Mouse (Mus musculus): ENCODE results near the gene Sdr42e1.

Gene Sdr42e1

DNA sequence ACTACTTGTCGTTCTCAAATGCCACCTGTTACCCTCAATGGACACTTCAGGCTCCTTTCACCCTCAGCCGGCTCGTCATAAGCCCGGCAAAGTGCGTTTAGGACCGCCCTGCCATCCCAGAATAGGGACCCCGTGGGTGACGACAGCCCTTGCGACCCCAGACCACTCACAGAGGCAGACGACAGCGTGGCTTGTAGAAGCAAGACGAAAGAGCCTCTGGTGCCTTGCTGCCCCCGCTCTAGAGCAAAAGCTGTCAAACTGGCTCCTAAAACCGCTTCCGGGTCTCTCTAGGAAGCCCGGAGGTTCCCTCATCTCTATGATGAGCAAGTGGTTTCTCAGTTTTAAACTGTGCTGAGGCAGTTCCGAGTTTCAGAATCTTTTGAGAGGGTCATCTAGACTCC is at the start of gene Sdr42e1:
Sdr42e1 (minus strand) TSS at position 260 of the 401 bp plus-strand sequence.
- in situ Hi-C loops (cut with MboI; ENCODE audit: low pct_unique_long_range_greater_than_20kb in 1 of 2, low sequenced_read_pairs in 2 of 2, unreplicated experiment in 1 of 2), result no loop called here

GRCm38 (mm10) chr8:117718152-117718860 is 44.8 kb upstream of the Sdr42e1 start:
- in situ Hi-C loops (cut with MboI; ENCODE audit: low pct_unique_long_range_greater_than_20kb in 1 of 2, low sequenced_read_pairs in 2 of 2, unreplicated experiment in 1 of 2), result no loop called here

DNA sequence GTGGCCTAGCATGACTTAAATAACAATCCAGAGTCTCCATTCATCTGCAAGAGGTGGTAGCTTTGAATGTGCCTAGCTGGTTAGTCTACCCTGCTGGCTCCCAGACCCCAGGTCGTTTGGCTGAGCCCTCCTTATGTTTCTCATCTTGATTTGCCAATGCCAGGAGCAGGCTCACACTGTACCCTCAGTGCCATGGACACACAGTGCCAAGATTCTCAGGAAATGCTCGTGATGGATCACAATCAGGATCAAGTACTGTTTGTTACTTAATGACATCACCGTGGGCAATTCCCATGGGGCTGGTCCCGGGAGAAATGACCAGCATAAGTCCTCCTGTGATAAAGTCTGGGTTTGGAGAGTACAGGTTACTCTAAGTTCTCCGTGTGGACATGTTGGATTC is 42.4 kb upstream of the Sdr42e1 start:
- in situ Hi-C loops (cut with MboI; ENCODE audit: low pct_unique_long_range_greater_than_20kb in 1 of 2, low sequenced_read_pairs in 2 of 2, unreplicated experiment in 1 of 2), result no loop called here

- in situ Hi-C loops (cut with MboI; ENCODE audit: low pct_unique_long_range_greater_than_20kb in 1 of 2, low sequenced_read_pairs in 2 of 2, unreplicated experiment in 1 of 2), result no loop called here
Observed at GRCm38 (mm10) chr8:117714604-117715003, 41.1 kb upstream of the Sdr42e1 start.

DNA sequence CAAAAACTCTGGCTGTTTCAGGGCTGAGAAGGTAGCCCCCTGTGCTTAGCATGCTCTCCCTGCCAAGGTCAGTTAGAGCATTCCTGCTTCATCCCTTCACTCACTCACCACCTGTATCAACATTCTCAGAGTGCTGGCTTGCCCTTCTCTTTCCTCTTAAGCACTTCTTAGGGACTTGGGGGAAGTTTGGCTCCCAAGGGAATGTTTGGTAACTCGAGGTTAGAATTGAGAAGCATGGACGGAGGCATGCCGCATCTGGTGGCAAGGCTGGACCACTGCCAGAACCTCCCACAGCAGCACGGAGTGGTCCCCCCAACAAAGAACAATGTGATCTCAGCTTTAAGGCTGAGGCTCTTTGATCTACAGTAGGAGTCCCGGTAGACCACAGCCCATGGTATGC is 38.7 kb upstream of the Sdr42e1 start:
- in situ Hi-C loops (cut with MboI; ENCODE audit: low pct_unique_long_range_greater_than_20kb in 1 of 2, low sequenced_read_pairs in 2 of 2, unreplicated experiment in 1 of 2), result no loop called here

GRCm38 (mm10) chr8:117706141-117706540 is 32.7 kb upstream of the Sdr42e1 start:
- in situ Hi-C loops (cut with MboI; ENCODE audit: low pct_unique_long_range_greater_than_20kb in 1 of 2, low sequenced_read_pairs in 2 of 2, unreplicated experiment in 1 of 2), result no loop called here

- in situ Hi-C loops (cut with MboI; ENCODE audit: low pct_unique_long_range_greater_than_20kb in 1 of 2, low sequenced_read_pairs in 2 of 2, unreplicated experiment in 1 of 2), result no loop called here
Observed at GRCm38 (mm10) chr8:117702701-117703100, 29.2 kb upstream of the Sdr42e1 start.

- in situ Hi-C loops (cut with MboI; ENCODE audit: low pct_unique_long_range_greater_than_20kb in 1 of 2, low sequenced_read_pairs in 2 of 2, unreplicated experiment in 1 of 2), result no loop called here
Observed at GRCm38 (mm10) chr8:117701859-117702258, 28.4 kb upstream of the Sdr42e1 start, which contains the start of gene Hsd17b2. Gene Hsd17b2, plus strand, starts transcription at chr8:117701904.

GRCm38 (mm10) chr8:117701246-117701645 is 27.8 kb upstream of the Sdr42e1 start:
- in situ Hi-C loops (cut with MboI; ENCODE audit: low pct_unique_long_range_greater_than_20kb in 1 of 2, low sequenced_read_pairs in 2 of 2, unreplicated experiment in 1 of 2), result no loop called here

GRCm38 (mm10) chr8:117700699-117701098 is 27.2 kb upstream of the Sdr42e1 start:
- in situ Hi-C loops (cut with MboI; ENCODE audit: low pct_unique_long_range_greater_than_20kb in 1 of 2, low sequenced_read_pairs in 2 of 2, unreplicated experiment in 1 of 2), result no loop called here

DNA sequence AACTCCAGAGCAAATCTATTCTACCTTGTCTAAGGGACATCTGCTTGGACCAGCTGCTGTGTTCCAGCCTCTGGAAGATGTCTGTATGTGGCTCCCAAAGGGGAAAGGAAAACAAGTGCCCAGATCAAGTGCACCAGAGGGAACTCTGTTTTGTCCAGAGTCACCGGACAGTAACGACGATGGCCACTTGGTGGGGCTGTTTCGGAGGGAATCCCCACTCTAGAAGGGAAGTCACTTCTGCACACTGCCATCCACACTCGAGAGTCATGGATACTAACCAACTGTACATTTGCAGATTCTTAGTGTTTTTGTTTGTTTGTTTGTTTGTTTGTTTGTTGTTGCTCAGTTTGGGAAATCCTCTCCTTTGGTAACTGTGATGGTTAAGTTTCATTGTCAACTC is 23.8 kb upstream of the Sdr42e1 start:
- in situ Hi-C loops (cut with MboI; ENCODE audit: low pct_unique_long_range_greater_than_20kb in 1 of 2, low sequenced_read_pairs in 2 of 2, unreplicated experiment in 1 of 2), result no loop called here

DNA sequence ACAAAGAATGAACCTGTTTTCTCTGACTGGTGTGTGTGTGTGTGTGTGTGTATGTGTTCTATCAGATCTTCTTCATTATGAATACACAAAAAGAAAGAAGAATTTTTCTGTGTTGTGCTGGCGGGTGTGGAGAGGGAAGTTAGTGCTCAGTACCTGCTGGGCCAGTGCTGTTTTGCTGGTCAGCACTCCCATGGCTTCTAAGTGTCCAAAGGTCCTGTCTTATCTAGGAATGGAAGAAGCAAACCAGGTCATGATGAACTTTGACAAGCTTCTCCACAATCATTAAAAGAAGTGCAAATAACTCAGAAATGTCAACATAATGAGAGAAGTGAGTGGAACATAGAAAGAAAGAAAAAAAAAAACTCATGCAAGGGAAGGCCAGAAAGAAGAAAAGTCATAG is 22.1 kb upstream of the Sdr42e1 start:
- in situ Hi-C loops (cut with MboI; ENCODE audit: low pct_unique_long_range_greater_than_20kb in 1 of 2, low sequenced_read_pairs in 2 of 2, unreplicated experiment in 1 of 2), result no loop called here

- in situ Hi-C loops (cut with MboI; ENCODE audit: low pct_unique_long_range_greater_than_20kb in 1 of 2, low sequenced_read_pairs in 2 of 2, unreplicated experiment in 1 of 2), result no loop called here
Observed at GRCm38 (mm10) chr8:117692131-117692530, 18.6 kb upstream of the Sdr42e1 start.

GRCm38 (mm10) chr8:117687890-117688289 is 14.4 kb upstream of the Sdr42e1 start:
- in situ Hi-C loops (cut with MboI; ENCODE audit: low pct_unique_long_range_greater_than_20kb in 1 of 2, low sequenced_read_pairs in 2 of 2, unreplicated experiment in 1 of 2), result no loop called here

DNA sequence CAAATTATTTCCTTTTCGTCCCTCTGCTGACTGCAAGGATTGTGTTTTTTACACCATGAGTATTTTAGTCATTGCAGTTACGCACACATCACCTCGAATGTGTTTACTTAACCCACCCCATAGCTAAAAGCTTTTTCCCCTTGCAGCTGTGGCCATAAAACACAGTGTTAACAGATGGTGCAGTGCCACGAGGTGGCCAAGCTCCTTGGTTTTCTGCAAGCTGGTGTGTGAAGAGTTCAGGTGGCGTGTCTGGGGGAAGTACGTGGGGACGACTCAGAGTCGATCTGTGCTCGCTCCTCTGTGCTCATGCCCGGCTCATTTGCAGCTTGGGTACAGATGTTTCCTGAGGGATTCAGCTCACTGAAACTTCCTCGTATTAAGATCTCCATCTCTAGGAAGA is 11.0 kb upstream of the Sdr42e1 start:
- in situ Hi-C loops (cut with MboI; ENCODE audit: low pct_unique_long_range_greater_than_20kb in 1 of 2, low sequenced_read_pairs in 2 of 2, unreplicated experiment in 1 of 2), result no loop called here

- in situ Hi-C loops (cut with MboI; ENCODE audit: low pct_unique_long_range_greater_than_20kb in 1 of 2, low sequenced_read_pairs in 2 of 2, unreplicated experiment in 1 of 2), result no loop called here
Observed at GRCm38 (mm10) chr8:117683925-117684472, 10.5 kb upstream of the Sdr42e1 start.

DNA sequence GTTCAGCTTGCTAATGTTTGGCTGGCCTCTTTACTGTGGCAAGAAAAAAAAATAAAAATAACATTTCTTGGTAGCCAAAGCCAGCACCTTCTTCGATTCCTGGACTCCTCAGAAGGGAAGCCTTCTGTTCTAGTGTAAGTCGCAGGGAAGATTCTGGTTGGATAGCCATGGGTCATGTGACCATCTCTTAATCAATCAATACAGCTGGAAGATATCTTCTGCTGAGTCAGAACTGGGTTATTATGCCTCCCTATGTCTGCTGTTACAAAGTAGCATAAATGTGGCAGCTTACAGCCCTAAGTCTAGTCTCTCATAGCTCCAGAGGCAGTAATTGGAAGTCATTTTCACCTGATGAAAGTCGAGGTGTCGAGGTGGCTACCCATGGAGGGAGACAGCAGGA is 5.2 kb upstream of the Sdr42e1 start:
- in situ Hi-C loops (cut with MboI; ENCODE audit: low pct_unique_long_range_greater_than_20kb in 1 of 2, low sequenced_read_pairs in 2 of 2, unreplicated experiment in 1 of 2), result no loop called here

DNA sequence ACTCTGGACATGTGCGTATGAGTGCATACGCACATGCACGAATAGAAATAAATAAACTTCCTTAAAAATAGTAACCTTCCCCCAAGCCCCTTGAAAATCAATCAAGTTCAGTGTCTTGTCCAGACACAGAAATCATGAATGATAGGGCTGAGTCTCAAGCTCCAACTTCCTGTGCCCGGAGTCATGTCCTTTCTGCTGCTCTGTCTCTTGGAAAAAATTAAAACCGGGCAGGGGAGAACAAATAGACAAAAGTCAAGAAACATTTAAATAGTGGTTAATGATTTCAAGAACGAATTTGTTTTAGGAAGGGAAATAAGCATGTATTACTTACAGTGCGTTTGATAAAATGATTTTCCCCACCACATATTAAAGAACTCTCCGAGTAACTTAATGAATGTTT is 3.5 kb upstream of the Sdr42e1 start:
- in situ Hi-C loops (cut with MboI; ENCODE audit: low pct_unique_long_range_greater_than_20kb in 1 of 2, low sequenced_read_pairs in 2 of 2, unreplicated experiment in 1 of 2), result no loop called here

GRCm38 (mm10) chr8:117676460-117676859 is 3.0 kb upstream of the Sdr42e1 start:
- in situ Hi-C loops (cut with MboI; ENCODE audit: low pct_unique_long_range_greater_than_20kb in 1 of 2, low sequenced_read_pairs in 2 of 2, unreplicated experiment in 1 of 2), result no loop called here

- in situ Hi-C loops (cut with MboI; ENCODE audit: low pct_unique_long_range_greater_than_20kb in 1 of 2, low sequenced_read_pairs in 2 of 2, unreplicated experiment in 1 of 2), result no loop called here
Observed at GRCm38 (mm10) chr8:117675171-117675570, 1.7 kb upstream of the Sdr42e1 start.
